Mouse (Mus musculus): Measurements from ENCODE around the gene Med12l. TPM values are rescaled to one million over a fixed set of nuclear protein-coding genes. Genes with fewer than 3 reads are reported as not detected.

Med12l gene
- total and polyA plus RNA-seq, 2 experiments from 2014 or later, result 1.2 to 7.1 TPM

- TF ChIP-seq CTCF (IDR thresholded peaks at IDR 0.05; ENCODE audit: low read depth) (no peak), EP300 (IDR thresholded peaks at IDR 0.05; ENCODE audit: low read depth) (no peak)
- ATAC-seq (ENCODE audit: insufficient read depth, low read depth) (no peak), DNase-seq (ENCODE audit: low spot score) (no peak)
These were observed 13.5 kb upstream of the Med12l start for GRCm38 (mm10) chr3:58992122-58992521.

GRCm38 (mm10) chr3:58993619-58994018, 12.0 kb upstream of the Med12l start:
- Histone ChIP-seq H3K4me3 (ENCODE audit: low read depth, low read length) (no peak overlapping the region), H3K27ac (ENCODE audit: low read depth) (no peak overlapping the region), H3K9ac (replicated peaks; ENCODE audit: low read depth, low read length) (no peak overlapping the region), H3K27me3 (ENCODE audit: control insufficient read depth, insufficient read depth, low read length) (0 out of 2 replicates have a peak, but pooled peaks cover under 1% of the 10 kb centered on the region), H3K4me1 (ENCODE audit: control insufficient read depth, insufficient read depth) (no peaks in the 10 kb centered on the region), H3K4me2 (ENCODE audit: low read depth, low read length) (no peak overlapping the region), H3K9me3 (replicated peaks; ENCODE audit: control insufficient read depth, low read length) (no peaks in the 10 kb centered on the region), H3K36me3 (replicated peaks; ENCODE audit: control insufficient read depth, insufficient read depth, low read length) (no peaks in the 10 kb centered on the region)
- ATAC-seq (ENCODE audit: insufficient read depth, low read depth) (no peak), DNase-seq (ENCODE audit: low spot score) (no peak)
- TF ChIP-seq CTCF (IDR thresholded peaks at IDR 0.05; ENCODE audit: low read depth) (no peak), EP300 (IDR thresholded peaks at IDR 0.05; ENCODE audit: low read depth) (no peak)
- 86% methylated on average over 3 of the region's 3 CpGs for WGBS

More at GRCm38 (mm10) chr3:58992122-58992521, 13.5 kb upstream of the Med12l start:
- Histone ChIP-seq H3K4me3 (ENCODE audit: low read depth, low read length) (no peak overlapping the region), H3K9me3 (replicated peaks; ENCODE audit: control insufficient read depth, low read length) (no peaks in the 10 kb centered on the region), H3K4me1 (ENCODE audit: control insufficient read depth, insufficient read depth) (no peaks in the 10 kb centered on the region), H3K9ac (replicated peaks; ENCODE audit: low read depth, low read length) (no peak overlapping the region), H3K27me3 (ENCODE audit: control insufficient read depth, insufficient read depth, low read length) (0 out of 2 replicates have a peak, but pooled peaks cover 6% of the 10 kb centered on the region), H3K4me2 (ENCODE audit: low read depth, low read length) (no peak overlapping the region), H3K36me3 (replicated peaks; ENCODE audit: control insufficient read depth, insufficient read depth, low read length) (no peaks in the 10 kb centered on the region), H3K27ac (ENCODE audit: low read depth) (no peak overlapping the region)

DNA sequence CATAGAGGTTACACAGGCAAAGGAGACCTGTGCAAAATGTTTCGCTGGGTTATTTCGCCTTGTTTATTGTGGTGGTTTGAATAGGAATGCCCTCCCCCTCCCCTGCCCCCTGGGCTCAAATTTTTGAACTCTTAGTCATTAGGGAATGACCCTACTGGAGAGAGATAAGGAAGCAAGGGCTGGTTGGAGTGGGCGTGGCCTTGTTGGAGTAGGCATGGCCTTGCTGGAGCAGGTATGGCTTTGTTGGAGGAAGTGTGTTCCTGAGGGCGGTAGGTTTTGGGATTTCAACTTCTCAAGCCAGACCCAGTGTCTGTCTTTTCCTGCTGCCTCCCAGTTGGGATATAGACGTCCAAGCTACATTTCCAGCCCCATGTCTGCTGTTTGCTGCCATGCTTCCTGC, 1.9 kb upstream of the Med12l start:
- no peaks in the 10 kb centered on the region for H3K36me3 ChIP-seq (replicated peaks; ENCODE audit: control insufficient read depth, insufficient read depth, low read length)
- 79% methylated on average over 5 of the region's 5 CpGs for WGBS
- no peak overlapping the region for H3K4me2 ChIP-seq (ENCODE audit: low read depth, low read length)
- no peaks in the 10 kb centered on the region for H3K9me3 ChIP-seq (replicated peaks; ENCODE audit: control insufficient read depth, low read length)
- H3K27ac ChIP-seq (ENCODE audit: low read depth), result no peak overlapping the region
- no peaks in the 10 kb centered on the region for H3K4me1 ChIP-seq (ENCODE audit: control insufficient read depth, insufficient read depth)
- DNase-seq (ENCODE audit: low spot score) (no peak), ATAC-seq (ENCODE audit: insufficient read depth, low read depth) (no peak)
- no peak overlapping the region for H3K9ac ChIP-seq (replicated peaks; ENCODE audit: low read depth, low read length)
- TF ChIP-seq CTCF (IDR thresholded peaks at IDR 0.05; ENCODE audit: low read depth) (no peak), EP300 (IDR thresholded peaks at IDR 0.05; ENCODE audit: low read depth) (no peak)
- no peak overlapping the region for H3K4me3 ChIP-seq (ENCODE audit: low read depth, low read length)
- no peaks in the 10 kb centered on the region for H3K27me3 ChIP-seq (ENCODE audit: control insufficient read depth, insufficient read depth, low read length)

DNA sequence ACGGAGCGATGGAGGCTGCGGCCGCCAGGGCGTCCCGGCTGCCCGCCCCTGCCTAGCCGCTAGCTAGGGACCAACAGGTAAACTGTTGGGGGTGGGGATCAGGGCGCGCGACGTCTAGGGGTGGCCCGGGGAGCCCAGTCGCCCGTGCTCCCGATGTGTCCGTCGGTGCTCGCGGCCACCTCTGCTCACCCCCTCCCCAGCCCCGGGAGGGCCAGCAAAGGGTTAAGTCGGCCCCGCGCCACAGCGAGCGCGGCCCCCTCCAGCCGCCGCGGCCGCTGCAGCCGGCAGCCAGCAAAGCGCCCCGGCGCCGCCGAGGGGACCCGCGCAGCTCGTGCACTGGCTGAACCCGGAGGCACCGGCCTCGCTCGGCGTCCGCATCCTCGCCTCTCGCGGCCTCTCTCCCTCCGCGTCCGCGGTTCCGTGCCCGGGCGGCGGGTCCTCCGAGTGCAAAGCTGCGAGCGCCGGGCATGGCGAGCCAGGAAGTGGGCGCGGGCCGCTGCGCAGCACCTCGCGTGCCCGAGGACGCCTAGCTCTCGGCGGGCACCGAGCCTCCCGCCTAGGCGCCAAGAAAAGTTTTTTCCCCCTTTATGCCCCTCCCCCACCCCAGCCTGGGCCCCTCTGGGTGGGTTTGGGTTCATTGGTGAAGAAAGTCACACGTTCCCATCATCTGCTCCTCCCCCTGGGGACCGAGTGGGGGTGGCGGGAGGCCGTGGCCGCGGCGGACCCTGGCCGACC, 538 bp downstream of the Med12l start:
- peak overlapping the region; percentile 55 for H3K9ac ChIP-seq (replicated peaks; ENCODE audit: low read depth, low read length)
- peak; percentile 70 for ATAC-seq (ENCODE audit: insufficient read depth, low read depth)

GRCm38 (mm10) chr3:59006731-59007441, 1.3 kb downstream of the Med12l start:
- Histone ChIP-seq H3K27me3 (ENCODE audit: control insufficient read depth, insufficient read depth, low read length) (no peaks in the 10 kb centered on the region), H3K9me3 (replicated peaks; ENCODE audit: control insufficient read depth, low read length) (no peaks in the 10 kb centered on the region), H3K4me1 (ENCODE audit: control insufficient read depth, insufficient read depth) (no peaks in the 10 kb centered on the region), H3K9ac (replicated peaks; ENCODE audit: low read depth, low read length) (peak overlapping the region; percentile 55), H3K36me3 (replicated peaks; ENCODE audit: control insufficient read depth, insufficient read depth, low read length) (no peaks in the 10 kb centered on the region), H3K27ac (ENCODE audit: low read depth) (peak overlapping the region; percentile 82), H3K4me2 (ENCODE audit: low read depth, low read length) (peak overlapping the region; percentile 87), H3K4me3 (ENCODE audit: low read depth, low read length) (peak overlapping the region; percentile 69)
- ATAC-seq (ENCODE audit: insufficient read depth, low read depth), result peak; percentile 86
- TF ChIP-seq CTCF (IDR thresholded peaks at IDR 0.05; ENCODE audit: low read depth) (peak; percentile 58), EP300 (IDR thresholded peaks at IDR 0.05; ENCODE audit: low read depth) (no peak)
- under 1% methylated on average over 69 of the region's 77 CpGs for WGBS
- peak; percentile 87 for DNase-seq (ENCODE audit: low spot score)

More for the DNA sequence above, 538 bp downstream of the Med12l start:
- no peak for TF ChIP-seq EP300 (IDR thresholded peaks at IDR 0.05; ENCODE audit: low read depth)
- H3K36me3 ChIP-seq (replicated peaks; ENCODE audit: control insufficient read depth, insufficient read depth, low read length), result no peaks in the 10 kb centered on the region
- no peaks in the 10 kb centered on the region for H3K4me1 ChIP-seq (ENCODE audit: control insufficient read depth, insufficient read depth)
- no peaks in the 10 kb centered on the region for H3K9me3 ChIP-seq (replicated peaks; ENCODE audit: control insufficient read depth, low read length)
- under 1% methylated on average over 68 of the region's 83 CpGs for WGBS
- H3K27me3 ChIP-seq (ENCODE audit: control insufficient read depth, insufficient read depth, low read length), result no peaks in the 10 kb centered on the region
- H3K4me2 ChIP-seq (ENCODE audit: low read depth, low read length), result peak overlapping the region; percentile 87
- peak overlapping the region; percentile 69 for H3K4me3 ChIP-seq (ENCODE audit: low read depth, low read length)
- peak overlapping the region; percentile 82 for H3K27ac ChIP-seq (ENCODE audit: low read depth)
- peak; percentile 10 for DNase-seq (ENCODE audit: low spot score)
